In the genomic region with DNA sequence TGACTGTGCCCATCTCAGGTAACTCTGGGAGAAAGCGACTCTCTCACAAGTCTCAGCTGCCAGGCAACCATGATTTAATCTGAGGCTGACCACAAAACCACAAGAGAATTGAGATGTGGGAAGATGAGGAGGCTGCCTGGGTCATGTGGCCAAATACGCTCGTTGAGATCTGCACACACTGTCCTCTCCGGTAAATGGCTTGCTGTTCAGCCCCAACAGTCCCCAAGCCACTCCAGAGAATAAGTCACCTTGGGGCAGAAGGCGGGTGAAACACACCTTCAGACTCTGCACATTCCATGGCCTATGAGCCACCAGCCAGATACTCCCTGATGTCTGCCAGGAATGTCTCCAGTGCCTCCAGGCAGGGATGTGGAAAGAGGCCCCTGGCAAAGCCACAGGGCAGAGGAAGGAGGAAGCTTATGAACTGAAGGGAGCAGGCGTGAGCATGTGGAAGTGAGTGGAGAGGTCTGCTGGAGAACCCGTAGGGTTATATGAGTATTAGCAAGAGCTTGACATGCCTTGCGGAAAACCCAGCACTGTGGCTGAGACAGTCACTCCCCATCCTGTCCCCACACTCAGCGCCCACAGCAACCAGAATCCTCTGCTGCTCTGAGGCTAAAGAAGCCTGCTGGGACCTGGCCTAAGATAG, we compare ENCODE assay signal across 8 mouse cellular contexts.
A peak's percentile ranks its signal among the peaks of the same experiment; 100 is the strongest.
DNase-seq lines count a peak whose midpoint lies in the region; ATAC-seq and TF ChIP-seq lines count a peak whose summit lies in the region.

No protein-coding gene starts in this region.

- peak overlapping the region; percentile 63 for H3K9ac ChIP-seq in heart, adult 2 months (ENCODE audit: low read depth, low read length)
- peak overlapping the region; percentile 28; the same call in 1 of the 2 replicates for H3K9ac ChIP-seq in hindbrain, postnatal 0 days (replicated peaks; ENCODE audit: low read length)
- no peak overlapping the region for H3K9ac ChIP-seq in liver, embryonic 16.5 days (ENCODE audit: low read depth, low read length)
- H3K9ac ChIP-seq in neural tube, embryonic 14.5 days (replicated peaks; ENCODE audit: low read depth, low read length) = peak overlapping the region; percentile 21; the same call in 1 of the 2 replicates

- 0 out of 2 replicates have a peak, but pooled peaks have one; percentile 27 for TF ChIP-seq POLR2A in heart, adult 2 months (IDR thresholded peaks at IDR 0.05; ENCODE audit: insufficient read depth, low read depth, low read length)

- DNase-seq in heart, adult 2 months = peak; percentile 52 to 55
- DNase-seq in heart, postnatal 25 days (ENCODE audit: low spot score) = no peak
- DNase-seq in embryonic facial prominence, embryonic 10.5 days (ENCODE audit: low spot score) = no peak
- no peak for DNase-seq in hindbrain, postnatal 0 days (ENCODE audit: low spot score)
- DNase-seq in adrenal gland, adult (ENCODE audit: inconsistent age in 2 of 2, low spot score in 1 of 2) = no peak
- no peak for DNase-seq in right cerebral cortex, postnatal 10 days (ENCODE audit: low spot score in 2 of 2)

- H3K27me3 ChIP-seq in heart, adult 2 months (ENCODE audit: control insufficient read depth, insufficient read depth, low read length) = no peaks in the 10 kb centered on the region
- peaks cover 7% of the 10 kb centered on the region; the same call in 1 of the 2 replicates for H3K27me3 ChIP-seq in embryonic facial prominence, embryonic 10.5 days (replicated peaks; ENCODE audit: low read depth, poor library complexity, severe bottlenecking)
- no peaks in the 10 kb centered on the region for H3K27me3 ChIP-seq in hindbrain, postnatal 0 days (ENCODE audit: insufficient read depth, low read length)
- H3K27me3 ChIP-seq in liver, embryonic 16.5 days (ENCODE audit: control insufficient read depth, insufficient read depth, low read depth, low read length) = no peaks in the 10 kb centered on the region
- H3K27me3 ChIP-seq in neural tube, embryonic 14.5 days (ENCODE audit: control insufficient read depth, insufficient read depth, low read length) = no peaks in the 10 kb centered on the region

- TF ChIP-seq CTCF in heart, adult 2 months (IDR thresholded peaks at IDR 0.05) = no peak
- TF ChIP-seq CTCF in hindbrain, postnatal 0 days (IDR thresholded peaks at IDR 0.05; ENCODE audit: low read depth) = no peak

- no peak for ATAC-seq in hindbrain, postnatal 0 days
- no peak for ATAC-seq in liver, embryonic 16.5 days (ENCODE audit: low read depth)
- ATAC-seq in neural tube, embryonic 14.5 days (ENCODE audit: low read depth) = no peak

- no peak for TF ChIP-seq EP300 in heart, adult 2 months (IDR thresholded peaks at IDR 0.05; ENCODE audit: insufficient read depth, low read depth, low read length)

- peak overlapping the region; percentile 62 for H3K4me3 ChIP-seq in heart, adult 2 months
- H3K4me3 ChIP-seq in embryonic facial prominence, embryonic 10.5 days = peak overlapping the region; percentile 47
- H3K4me3 ChIP-seq in hindbrain, postnatal 0 days (ENCODE audit: low read length) = peak overlapping the region; percentile 15
- H3K4me3 ChIP-seq in liver, embryonic 16.5 days (ENCODE audit: low read depth, low read length) = peak overlapping the region; percentile 4
- H3K4me3 ChIP-seq in neural tube, embryonic 14.5 days (ENCODE audit: low read depth, low read length) = peak overlapping the region; percentile 12; the same call in 1 of the 2 replicates

- no peaks in the 10 kb centered on the region for H3K79me2 ChIP-seq in heart, adult 2 months (replicated peaks; ENCODE audit: control insufficient read depth, insufficient read depth, low read length)

- peaks cover 18% of the 10 kb centered on the region for H3K4me1 ChIP-seq in heart, adult 2 months (ENCODE audit: control insufficient read depth, insufficient read depth, low read length)
- H3K4me1 ChIP-seq in embryonic facial prominence, embryonic 10.5 days = peaks cover 45% of the 10 kb centered on the region
- H3K4me1 ChIP-seq in hindbrain, postnatal 0 days (ENCODE audit: insufficient read depth, low read length) = peaks cover 19% of the 10 kb centered on the region
- H3K4me1 ChIP-seq in liver, embryonic 16.5 days (ENCODE audit: control insufficient read depth, low read depth, low read length) = peaks cover 6% of the 10 kb centered on the region
- no peaks in the 10 kb centered on the region for H3K4me1 ChIP-seq in neural tube, embryonic 14.5 days (ENCODE audit: control insufficient read depth, insufficient read depth, low read length)

- H3K36me3 ChIP-seq in heart, adult 2 months (ENCODE audit: control insufficient read depth, insufficient read depth, low read length) = peaks cover 2% of the 10 kb centered on the region; the same call in 1 of the 2 replicates
- H3K36me3 ChIP-seq in embryonic facial prominence, embryonic 10.5 days (replicated peaks) = no peaks in the 10 kb centered on the region
- H3K36me3 ChIP-seq in hindbrain, postnatal 0 days (ENCODE audit: insufficient read depth, low read length) = no peaks in the 10 kb centered on the region
- no peaks in the 10 kb centered on the region for H3K36me3 ChIP-seq in liver, embryonic 16.5 days (ENCODE audit: control insufficient read depth, insufficient read depth)
- no peaks in the 10 kb centered on the region for H3K36me3 ChIP-seq in neural tube, embryonic 14.5 days (ENCODE audit: control insufficient read depth, insufficient read depth, low read length)

- H3K4me2 ChIP-seq in hindbrain, postnatal 0 days (ENCODE audit: low read depth, low read length) = peak overlapping the region; percentile 42
- H3K4me2 ChIP-seq in liver, embryonic 16.5 days (ENCODE audit: low read depth, low read length) = peak overlapping the region; percentile 43
- peak overlapping the region; percentile 19; the same call in 1 of the 2 replicates for H3K4me2 ChIP-seq in neural tube, embryonic 14.5 days (ENCODE audit: low read depth, low read length)

- H3K9me3 ChIP-seq in embryonic facial prominence, embryonic 10.5 days = no peaks in the 10 kb centered on the region
- H3K9me3 ChIP-seq in hindbrain, postnatal 0 days (ENCODE audit: low read length) = no peaks in the 10 kb centered on the region; the same call in 1 of the 2 replicates
- H3K9me3 ChIP-seq in liver, embryonic 16.5 days (replicated peaks; ENCODE audit: control insufficient read depth, low read length) = no peaks in the 10 kb centered on the region
- H3K9me3 ChIP-seq in neural tube, embryonic 14.5 days (ENCODE audit: control insufficient read depth, low read length) = no peaks in the 10 kb centered on the region

- intact Hi-C loops in heart, adult 2 months (cut with DNase I) = loop anchor here (1.0 to 5.0 kb wide), 4 partner anchors 55 to 210 kb away; partner anchors contain the start of gene Afdn
- intact Hi-C loops in heart, postnatal 25 days (cut with DNase I) = loop anchor here (2.0 to 5.0 kb wide), 3 partner anchors 78 to 210 kb away; partner anchors contain the start of genes Afdn and Tcte2

- 36% methylated on average over 9 of the region's 9 CpGs for WGBS in heart, adult 2 months
- 58% methylated on average over 9 of the region's 9 CpGs for WGBS in embryonic facial prominence, embryonic 10.5 days
- 50% methylated on average over 9 of the region's 9 CpGs for WGBS in hindbrain, postnatal 0 days
- WGBS in liver, embryonic 16.5 days (ENCODE audit: insufficient replicate concordance) = 17% methylated on average over 9 of the region's 9 CpGs
- 52% methylated on average over 9 of the region's 9 CpGs for WGBS in neural tube, embryonic 14.5 days

- peak overlapping the region; percentile 81 for H3K27ac ChIP-seq in heart, adult 2 months
- peak overlapping the region; percentile 87 for H3K27ac ChIP-seq in embryonic facial prominence, embryonic 10.5 days (replicated peaks)
- H3K27ac ChIP-seq in hindbrain, postnatal 0 days = peak overlapping the region; percentile 73
- H3K27ac ChIP-seq in liver, embryonic 16.5 days (ENCODE audit: low read length) = peak overlapping the region; percentile 84
- H3K27ac ChIP-seq in neural tube, embryonic 14.5 days (ENCODE audit: low read depth, low read length) = peak overlapping the region; percentile 71; the same call in 1 of the 2 replicates

Comparison
In these comparisons a context has a peak if more than half of its experiments do, and no peak if none do; other contexts are left out.
1. DNase-seq: peak in heart, adult 2 months (2 of 2); none in heart, postnatal 25 days (single experiment), embryonic facial prominence, embryonic 10.5 days (single experiment), hindbrain, postnatal 0 days (single experiment), adrenal gland, adult (0 of 2) and right cerebral cortex, postnatal 10 days (0 of 2).
2. H3K4me3 ChIP-seq: peak in every context shown above with its lines; median percentile 62 in heart, adult 2 months; 47 in embryonic facial prominence, embryonic 10.5 days; 15 in hindbrain, postnatal 0 days; 12 in neural tube, embryonic 14.5 days; 4 in liver, embryonic 16.5 days.
3. Peak in every context shown above with its lines, with median percentiles within 50 percentile points of each other: H3K27ac ChIP-seq and H3K4me2 ChIP-seq.